Mouse (Mus musculus): Measurements from ENCODE around the gene Pgk2. TPM values are rescaled to one million over a fixed set of nuclear protein-coding genes. Genes with fewer than 3 reads are reported as not detected.
"Not testable (repeated sequence)": the region's sequence is repeated elsewhere in the genome, so short reads cannot be mapped to it uniquely, and the experiment has no call there.

Pgk2 gene
- polyA plus RNA-seq (2012; rRNA removed) = not detected in 2 replicates

DNA sequence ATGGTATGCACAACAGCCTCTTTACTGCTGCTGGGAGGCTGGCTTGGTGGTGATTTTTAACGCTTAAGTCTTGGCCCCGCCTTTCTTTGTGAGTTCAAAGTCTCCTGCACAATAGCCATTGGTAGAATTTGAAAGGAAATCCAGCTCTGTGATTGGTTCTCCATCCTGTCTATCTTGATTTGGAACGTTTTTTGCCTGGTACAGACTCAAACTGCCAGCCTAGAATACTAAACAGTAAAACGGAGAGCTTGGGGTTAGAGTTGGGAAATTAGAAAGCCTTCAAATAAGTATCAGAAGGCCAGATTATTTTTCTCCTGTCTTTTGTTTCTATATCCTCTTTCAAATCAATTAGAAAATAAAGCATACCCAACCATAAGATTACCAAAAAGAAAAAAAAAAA lies at the start of gene Pgk2:
TSS of gene Pgk2 (minus strand) at position 101 of the 400 bp plus-strand sequence.
- no peak for DNase-seq
- Histone ChIP-seq H3K36me3 (ENCODE audit: control insufficient read depth, insufficient read depth, low read length) (no peaks in the 10 kb centered on the region), H3K4me1 (replicated peaks; ENCODE audit: control insufficient read depth, insufficient read depth, low read length) (no peaks in the 10 kb centered on the region), H3K27ac (ENCODE audit: control insufficient read depth, insufficient read depth, low read length) (no peak within 1 kb of the TSS), H3K27me3 (ENCODE audit: control insufficient read depth, insufficient read depth, low read length) (no peaks in the 10 kb centered on the region), H3K4me3 (ENCODE audit: control insufficient read depth, insufficient read depth, low read length) (no peak within 1 kb of the TSS)
- TF ChIP-seq CTCF (IDR thresholded peaks at IDR 0.05; ENCODE audit: borderline replicate concordance, control insufficient read depth, extremely low read depth, insufficient read depth, low read length, poor library complexity) (no peak), POLR2A (IDR thresholded peaks at IDR 0.05; ENCODE audit: control insufficient read depth, extremely low read depth, insufficient read depth, low read length, poor library complexity) (no peak)
- 78% methylated on average over 4 of the region's 4 CpGs for WGBS

DNA sequence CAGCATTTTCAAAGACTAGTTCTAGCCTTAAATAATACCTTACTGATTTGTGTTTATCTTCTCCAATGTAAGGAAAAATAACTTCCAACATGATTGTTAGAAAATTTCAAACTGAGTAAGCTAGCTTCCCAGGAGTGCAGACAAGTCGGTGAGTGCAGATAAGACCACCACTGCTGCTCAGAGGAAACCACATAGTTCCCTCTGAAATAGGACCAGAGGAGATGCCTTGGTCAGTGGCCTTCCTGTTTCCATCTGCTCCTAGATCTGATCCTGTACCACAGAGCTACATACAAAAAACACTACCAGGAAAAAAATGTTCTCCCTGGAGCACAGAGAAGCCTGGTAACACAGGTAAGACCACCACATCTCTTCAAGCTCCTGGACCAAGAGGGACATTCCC lies 44.0 kb upstream of the Pgk2 start:
- TF ChIP-seq CTCF (IDR thresholded peaks at IDR 0.05; ENCODE audit: borderline replicate concordance, control insufficient read depth, extremely low read depth, insufficient read depth, low read length, poor library complexity) (no peak), POLR2A (IDR thresholded peaks at IDR 0.05; ENCODE audit: control insufficient read depth, extremely low read depth, insufficient read depth, low read length, poor library complexity) (no peak)
- Histone ChIP-seq H3K4me1 (replicated peaks; ENCODE audit: control insufficient read depth, insufficient read depth, low read length) (no peaks in the 10 kb centered on the region), H3K36me3 (ENCODE audit: control insufficient read depth, insufficient read depth, low read length) (no peaks in the 10 kb centered on the region), H3K4me3 (ENCODE audit: control insufficient read depth, insufficient read depth, low read length) (no peak overlapping the region), H3K27ac (ENCODE audit: control insufficient read depth, insufficient read depth, low read length) (no peak overlapping the region), H3K27me3 (ENCODE audit: control insufficient read depth, insufficient read depth, low read length) (no peaks in the 10 kb centered on the region)
- 26% methylated on average over 1 of the region's 1 CpGs for WGBS
- no peak for DNase-seq

DNA sequence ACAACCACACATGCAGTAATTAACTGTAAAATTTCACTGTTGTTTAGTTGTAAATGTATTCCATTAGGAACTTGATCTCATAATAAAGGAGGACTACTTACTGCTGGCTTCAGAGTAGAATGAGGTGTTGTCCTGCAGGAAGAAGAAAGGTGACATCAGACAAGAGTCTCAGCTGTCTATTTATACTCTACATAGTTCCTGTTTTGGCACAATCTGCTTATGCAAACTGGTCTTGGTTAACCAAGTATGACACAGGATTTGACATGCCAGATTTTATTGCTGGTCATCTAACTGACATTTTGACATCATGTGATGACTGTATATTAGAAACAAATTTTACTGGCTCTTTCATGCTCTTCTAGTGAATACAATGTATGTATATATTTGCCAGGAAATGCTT lies 33.7 kb upstream of the Pgk2 start, which contains the start of gene Crisp3:
TSS of gene Crisp3 (minus strand) at position 154 of the 400 bp plus-strand sequence.
- DNase-seq = no peak
- Histone ChIP-seq H3K4me3 (ENCODE audit: control insufficient read depth, insufficient read depth, low read length) (no peak within 1 kb of the TSS), H3K27ac (ENCODE audit: control insufficient read depth, insufficient read depth, low read length) (no peak within 1 kb of the TSS), H3K36me3 (ENCODE audit: control insufficient read depth, insufficient read depth, low read length) (no peaks in the 10 kb centered on the region), H3K4me1 (replicated peaks; ENCODE audit: control insufficient read depth, insufficient read depth, low read length) (no peaks in the 10 kb centered on the region), H3K27me3 (ENCODE audit: control insufficient read depth, insufficient read depth, low read length) (no peaks in the 10 kb centered on the region)
- no peak for TF ChIP-seq CTCF (IDR thresholded peaks at IDR 0.05; ENCODE audit: borderline replicate concordance, control insufficient read depth, extremely low read depth, insufficient read depth, low read length, poor library complexity)
- TF ChIP-seq POLR2A (IDR thresholded peaks at IDR 0.05; ENCODE audit: control insufficient read depth, extremely low read depth, insufficient read depth, low read length, poor library complexity) = no peak

DNA sequence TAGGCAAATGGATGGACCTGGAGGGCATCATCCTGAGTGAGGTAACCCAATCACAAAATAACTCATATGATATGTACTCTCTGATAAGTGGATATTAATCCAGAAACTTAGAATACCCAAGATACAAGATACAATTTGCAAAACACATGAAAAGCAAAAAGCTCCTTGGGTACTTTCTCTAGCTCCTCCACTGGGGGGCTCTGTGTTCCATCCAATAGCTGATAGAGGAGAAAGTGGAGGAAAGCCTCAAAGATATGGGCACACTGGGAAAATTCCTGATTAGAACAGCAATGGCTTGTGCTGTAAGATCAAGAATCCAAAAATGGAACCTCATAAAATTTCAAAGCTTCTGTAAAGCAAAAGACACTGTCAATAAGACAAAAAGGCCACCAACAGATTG lies 6.6 kb downstream of the Pgk2 start:
- not testable (repeated sequence) for H3K36me3 ChIP-seq (ENCODE audit: control insufficient read depth, insufficient read depth, low read length); H3K4me3 ChIP-seq (ENCODE audit: control insufficient read depth, insufficient read depth, low read length); H3K27ac ChIP-seq (ENCODE audit: control insufficient read depth, insufficient read depth, low read length); DNase-seq; H3K27me3 ChIP-seq (ENCODE audit: control insufficient read depth, insufficient read depth, low read length); H3K4me1 ChIP-seq (replicated peaks; ENCODE audit: control insufficient read depth, insufficient read depth, low read length)

DNA sequence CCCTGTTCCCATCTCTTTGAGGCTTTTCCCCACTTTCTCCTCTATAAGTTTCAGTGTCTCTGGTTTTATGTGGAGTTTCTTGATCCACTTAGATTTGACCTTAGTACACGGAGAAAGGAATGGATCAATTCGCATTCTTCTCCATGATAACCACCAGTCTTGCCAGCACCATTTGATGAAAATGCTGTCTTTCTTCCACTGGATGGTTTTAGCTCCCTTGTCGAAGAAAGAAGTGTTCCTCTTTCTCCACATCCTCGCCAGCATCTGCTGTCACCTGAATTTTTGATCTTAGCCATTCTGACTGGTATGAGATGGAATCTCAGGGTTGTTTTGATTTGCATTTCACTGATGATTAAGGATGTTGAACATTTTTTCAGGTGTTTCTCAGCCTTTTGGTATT lies 18.2 kb downstream of the Pgk2 start:
- not testable (repeated sequence) for DNase-seq; H3K27me3 ChIP-seq (ENCODE audit: control insufficient read depth, insufficient read depth, low read length); H3K4me1 ChIP-seq (replicated peaks; ENCODE audit: control insufficient read depth, insufficient read depth, low read length); H3K4me3 ChIP-seq (ENCODE audit: control insufficient read depth, insufficient read depth, low read length); H3K27ac ChIP-seq (ENCODE audit: control insufficient read depth, insufficient read depth, low read length); H3K36me3 ChIP-seq (ENCODE audit: control insufficient read depth, insufficient read depth, low read length)
- 93% methylated on average over 4 of the region's 4 CpGs for WGBS

DNA sequence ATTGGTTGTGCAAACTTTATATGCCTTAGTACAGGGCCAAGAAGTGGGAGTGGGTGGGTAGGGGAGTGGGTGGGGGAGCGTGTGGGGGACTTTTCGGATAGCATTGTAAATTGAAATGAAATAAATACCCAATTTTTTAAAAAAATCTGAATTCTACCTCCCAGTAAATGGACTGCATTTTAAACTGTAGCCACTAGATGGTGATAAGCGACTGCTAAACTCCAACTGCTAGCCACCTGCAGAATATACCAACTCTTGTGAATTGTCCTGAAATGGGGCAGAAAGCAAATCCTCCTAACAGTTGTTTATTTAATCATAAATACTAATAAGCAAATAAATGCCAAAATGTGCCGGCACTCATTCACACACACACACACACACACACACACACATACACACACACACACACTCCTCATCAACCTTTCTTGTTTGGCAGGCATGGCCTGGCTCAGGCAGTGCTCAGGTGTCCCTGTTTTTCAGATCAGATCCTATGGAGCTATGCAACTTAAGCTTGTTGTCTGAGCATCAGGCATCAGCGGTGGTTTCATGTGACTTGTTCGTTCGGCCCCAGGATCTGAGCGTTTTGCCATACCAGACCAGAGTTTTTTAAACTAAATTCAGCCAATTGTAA lies 50.6 kb downstream of the Pgk2 start:
- not testable (repeated sequence) for H3K36me3 ChIP-seq (ENCODE audit: control insufficient read depth, insufficient read depth, low read length); H3K4me3 ChIP-seq (ENCODE audit: control insufficient read depth, insufficient read depth, low read length); H3K27me3 ChIP-seq (ENCODE audit: control insufficient read depth, insufficient read depth, low read length); H3K27ac ChIP-seq (ENCODE audit: control insufficient read depth, insufficient read depth, low read length); DNase-seq; H3K4me1 ChIP-seq (replicated peaks; ENCODE audit: control insufficient read depth, insufficient read depth, low read length)
- 45% methylated on average over 8 of the region's 8 CpGs for WGBS

Other genes with a start within 250 kb of the Pgk2 start
- not detected in 2 replicates for gene AC192777.2, start 113.2 kb downstream of the Pgk2 start, polyA plus RNA-seq (2012; rRNA removed)
- gene Crisp3, start 33.6 kb upstream of the Pgk2 start, polyA plus RNA-seq (2012; rRNA removed) = 0.11 TPM in 1 of 2 replicates, not detected in the other
- 0.11 and 0.13 TPM in 2 replicates for gene Crisp1, start 110.6 kb upstream of the Pgk2 start, polyA plus RNA-seq (2012; rRNA removed)

Data from thymus, adult 2 months (tissue).